Mouse (Mus musculus): Measurements from ENCODE around the gene Megf11. TPM values are rescaled to one million over a fixed set of nuclear protein-coding genes. Genes with fewer than 3 reads are reported as not detected.
"Not testable (repeated sequence)": the region's sequence is repeated elsewhere in the genome, so short reads cannot be mapped to it uniquely, and the experiment has no call there.

The Megf11 gene
- total RNA-seq, 1 experiment from 2014 or later = 0.29 TPM

- ATAC-seq (replicated peaks; ENCODE audit: insufficient number of reproducible peaks, low FRiP score, low TSS enrichment, poor library complexity, severe bottlenecking) = no peak
Observed at GRCm38 (mm10) chr9:64652138-64652537, 266.7 kb downstream of the Megf11 start.

DNA sequence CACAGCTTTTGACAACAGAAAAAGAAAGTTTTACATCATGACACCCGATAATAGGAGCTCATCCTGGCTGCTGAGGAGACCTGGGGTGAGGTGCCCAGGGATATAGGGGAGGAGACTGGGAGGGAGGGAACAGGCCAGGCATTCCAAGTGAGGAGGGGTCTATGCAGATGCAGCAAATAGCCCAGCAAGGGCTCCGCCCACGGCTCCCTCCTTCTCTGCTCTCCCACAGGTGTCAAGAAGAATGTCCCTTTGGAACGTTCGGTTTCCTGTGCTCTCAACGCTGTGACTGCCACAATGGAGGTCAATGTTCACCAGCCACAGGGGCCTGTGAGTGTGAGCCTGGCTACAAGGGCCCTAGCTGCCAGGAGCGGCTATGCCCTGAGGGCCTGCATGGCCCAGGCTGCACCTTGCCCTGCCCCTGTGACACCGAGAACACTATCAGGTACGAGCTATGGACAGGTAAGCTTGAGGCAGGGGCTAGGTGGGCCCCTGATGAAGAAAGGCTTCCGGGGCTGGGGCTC, 267.5 kb downstream of the Megf11 start:
- ATAC-seq (replicated peaks; ENCODE audit: insufficient number of reproducible peaks, low FRiP score, low TSS enrichment, poor library complexity, severe bottlenecking) = no peak

- ATAC-seq (replicated peaks; ENCODE audit: insufficient number of reproducible peaks, low FRiP score, low TSS enrichment, poor library complexity, severe bottlenecking) = no peak
Observed at GRCm38 (mm10) chr9:64654723-64655122, 269.3 kb downstream of the Megf11 start.

DNA sequence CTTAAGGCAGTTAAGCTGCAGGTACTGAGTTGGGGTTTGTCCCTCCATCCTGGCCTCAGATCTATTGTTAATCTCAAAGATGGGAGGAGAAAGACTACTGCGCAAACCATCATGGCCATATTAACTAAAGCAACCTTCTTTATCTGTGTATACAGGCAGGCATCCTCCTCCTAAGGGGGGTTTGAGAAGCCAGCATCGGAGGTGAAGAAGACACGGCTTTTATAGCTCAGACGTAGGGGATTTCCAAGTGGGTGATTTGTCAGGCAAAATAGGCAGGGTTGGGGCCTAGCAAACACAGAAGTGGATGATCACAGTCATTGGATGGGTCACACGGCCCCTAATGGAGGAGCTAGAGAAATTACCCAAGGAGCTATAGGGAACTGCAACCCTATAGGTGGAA, 271.2 kb downstream of the Megf11 start:
- no peak for ATAC-seq (replicated peaks; ENCODE audit: insufficient number of reproducible peaks, low FRiP score, low TSS enrichment, poor library complexity, severe bottlenecking)

DNA sequence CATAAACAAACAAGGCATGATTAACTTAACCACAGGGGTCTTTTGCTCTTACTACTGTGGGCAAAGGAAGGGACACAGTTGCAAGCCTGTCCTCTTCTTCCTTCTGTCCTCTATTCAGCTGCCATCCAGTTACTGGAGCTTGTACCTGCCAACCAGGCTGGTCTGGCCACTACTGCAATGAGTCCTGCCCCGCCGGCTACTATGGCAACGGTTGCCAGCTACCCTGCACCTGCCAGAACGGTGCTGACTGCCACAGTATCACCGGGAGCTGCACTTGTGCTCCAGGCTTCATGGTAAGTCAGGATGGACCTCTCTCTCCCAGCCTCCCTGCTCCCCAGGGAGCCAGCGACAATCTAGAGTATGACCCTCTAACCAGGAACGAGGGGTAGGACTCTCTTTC, 274.8 kb downstream of the Megf11 start:
- no peak for ATAC-seq (replicated peaks; ENCODE audit: insufficient number of reproducible peaks, low FRiP score, low TSS enrichment, poor library complexity, severe bottlenecking)

GRCm38 (mm10) chr9:64664612-64665011, 279.2 kb downstream of the Megf11 start:
- ATAC-seq (replicated peaks; ENCODE audit: insufficient number of reproducible peaks, low FRiP score, low TSS enrichment, poor library complexity, severe bottlenecking) = no peak

GRCm38 (mm10) chr9:64666549-64666948, 281.1 kb downstream of the Megf11 start:
- no peak for ATAC-seq (replicated peaks; ENCODE audit: insufficient number of reproducible peaks, low FRiP score, low TSS enrichment, poor library complexity, severe bottlenecking)

DNA sequence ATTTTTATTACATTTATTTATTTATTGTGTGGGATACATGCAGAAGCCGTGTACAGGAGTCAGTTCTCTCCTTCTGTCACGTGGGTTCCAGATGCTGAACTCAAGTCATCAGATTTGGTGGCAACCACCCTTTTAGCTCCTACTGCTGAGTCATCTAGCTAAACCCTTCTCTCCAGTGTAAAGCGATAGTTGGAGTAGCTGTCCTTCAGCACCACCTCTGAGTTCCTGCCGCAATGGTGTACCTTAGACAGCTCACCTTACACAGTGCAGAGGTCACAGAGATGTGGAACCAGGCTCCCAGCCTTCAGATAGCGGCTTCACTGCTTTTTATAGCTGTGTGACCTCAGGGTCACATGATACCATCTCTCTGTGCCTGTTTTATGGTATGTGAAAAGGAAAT, 282.1 kb downstream of the Megf11 start:
- no peak for ATAC-seq (replicated peaks; ENCODE audit: insufficient number of reproducible peaks, low FRiP score, low TSS enrichment, poor library complexity, severe bottlenecking)

GRCm38 (mm10) chr9:64668001-64668400, 282.6 kb downstream of the Megf11 start:
- no peak for ATAC-seq (replicated peaks; ENCODE audit: insufficient number of reproducible peaks, low FRiP score, low TSS enrichment, poor library complexity, severe bottlenecking)

- not testable (repeated sequence) for ATAC-seq (replicated peaks; ENCODE audit: insufficient number of reproducible peaks, low FRiP score, low TSS enrichment, poor library complexity, severe bottlenecking)
Observed at GRCm38 (mm10) chr9:64671341-64672319, 286.2 kb downstream of the Megf11 start.

- ATAC-seq (replicated peaks; ENCODE audit: insufficient number of reproducible peaks, low FRiP score, low TSS enrichment, poor library complexity, severe bottlenecking) = no peak
Observed at GRCm38 (mm10) chr9:64687122-64688014, 301.9 kb downstream of the Megf11 start.

GRCm38 (mm10) chr9:64688015-64688394, 302.6 kb downstream of the Megf11 start:
- ATAC-seq (replicated peaks; ENCODE audit: insufficient number of reproducible peaks, low FRiP score, low TSS enrichment, poor library complexity, severe bottlenecking) = no peak

- ATAC-seq (replicated peaks; ENCODE audit: insufficient number of reproducible peaks, low FRiP score, low TSS enrichment, poor library complexity, severe bottlenecking) = no peak
Observed at GRCm38 (mm10) chr9:64690771-64691170, 305.3 kb downstream of the Megf11 start.

- ATAC-seq (replicated peaks; ENCODE audit: insufficient number of reproducible peaks, low FRiP score, low TSS enrichment, poor library complexity, severe bottlenecking) = peak; percentile 42; the same call in 1 of the 2 replicates
Observed at GRCm38 (mm10) chr9:64691176-64691575, 305.8 kb downstream of the Megf11 start.

DNA sequence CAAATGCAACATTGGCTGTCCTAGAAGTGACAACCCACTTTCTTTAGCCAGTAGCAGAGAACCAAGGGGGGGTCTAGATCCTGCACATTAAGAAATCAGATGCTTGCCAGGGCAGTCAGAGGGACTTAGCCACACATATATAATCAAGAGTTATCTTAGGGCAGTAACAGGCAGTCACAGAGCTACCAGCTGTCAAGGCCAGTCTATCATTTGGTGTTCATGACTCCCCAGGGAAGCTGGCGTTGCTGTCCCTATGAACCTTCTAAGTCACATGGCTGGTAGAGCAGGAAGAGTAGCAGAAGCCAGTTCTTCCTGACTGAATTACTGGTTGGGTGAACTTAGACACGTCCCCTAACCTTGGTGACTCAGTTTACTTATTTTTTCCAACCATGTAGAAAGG, 307.7 kb downstream of the Megf11 start:
- ATAC-seq (replicated peaks; ENCODE audit: insufficient number of reproducible peaks, low FRiP score, low TSS enrichment, poor library complexity, severe bottlenecking) = no peak

DNA sequence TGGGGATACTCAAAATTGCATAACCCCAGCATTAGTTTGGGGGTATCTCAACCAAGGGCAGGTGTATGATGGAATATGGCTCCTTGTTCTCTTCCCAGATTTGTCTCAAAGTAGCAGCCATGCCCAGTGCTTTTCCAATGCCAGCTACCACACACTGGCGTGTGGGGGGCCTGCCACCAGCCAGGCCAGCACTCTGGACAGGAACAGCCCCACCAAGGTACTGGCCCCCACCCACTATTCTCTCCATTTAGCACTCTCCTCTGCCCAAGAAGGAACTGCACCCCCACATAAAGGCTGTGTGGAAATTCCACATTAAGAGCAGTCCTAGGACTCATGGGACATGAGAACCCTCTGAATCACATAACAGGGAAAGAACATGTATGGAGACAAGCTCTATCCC, 309.8 kb downstream of the Megf11 start:
- ATAC-seq (replicated peaks; ENCODE audit: insufficient number of reproducible peaks, low FRiP score, low TSS enrichment, poor library complexity, severe bottlenecking) = no peak

DNA sequence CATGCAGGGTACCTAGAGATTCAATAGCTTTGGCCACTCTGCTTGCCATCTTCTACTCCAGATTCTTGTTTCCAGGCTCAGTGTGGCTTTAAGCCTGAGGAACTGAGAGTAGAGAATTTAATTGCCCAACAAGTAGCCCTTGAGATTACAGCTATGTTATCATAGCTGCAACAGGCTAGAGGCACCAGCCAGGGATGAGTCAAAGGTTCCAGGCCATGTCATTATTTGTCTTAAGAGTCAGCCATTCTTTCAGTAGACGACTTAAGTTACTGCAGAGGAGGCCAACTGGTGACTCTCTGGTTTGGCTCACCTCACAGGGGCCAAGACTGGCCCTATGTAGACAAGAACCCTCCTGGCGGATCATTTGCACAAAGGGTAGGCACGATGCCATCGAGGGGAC, 311.0 kb downstream of the Megf11 start:
- no peak for ATAC-seq (replicated peaks; ENCODE audit: insufficient number of reproducible peaks, low FRiP score, low TSS enrichment, poor library complexity, severe bottlenecking)

DNA sequence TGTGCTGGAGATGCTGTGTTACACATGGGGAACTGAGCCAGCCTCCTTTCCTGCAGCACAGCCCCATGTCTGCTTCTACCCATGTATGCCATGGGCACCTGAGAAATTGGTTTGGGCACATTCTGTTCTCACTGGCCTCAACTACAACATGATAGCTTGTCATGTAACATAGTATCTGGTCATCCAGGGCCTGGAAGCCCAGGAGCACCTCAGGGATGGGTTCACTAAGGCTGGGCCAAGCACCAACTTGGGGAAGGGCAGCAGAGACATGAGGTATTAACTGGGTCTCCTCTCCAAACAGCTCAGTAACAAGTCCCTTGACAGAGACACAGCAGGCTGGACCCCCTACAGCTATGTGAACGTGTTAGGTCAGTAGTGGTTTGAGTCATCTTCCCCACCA, 311.6 kb downstream of the Megf11 start:
- ATAC-seq (replicated peaks; ENCODE audit: insufficient number of reproducible peaks, low FRiP score, low TSS enrichment, poor library complexity, severe bottlenecking) = no peak

- no peak for ATAC-seq (replicated peaks; ENCODE audit: insufficient number of reproducible peaks, low FRiP score, low TSS enrichment, poor library complexity, severe bottlenecking)
Observed at GRCm38 (mm10) chr9:64697677-64698076, 312.3 kb downstream of the Megf11 start.

Measured in monocyte, adult 5-6 weeks (primary cell).